Mouse (Mus musculus): ENCODE results near the gene Bach1. TPM values are rescaled to one million over a fixed set of nuclear protein-coding genes. Genes with fewer than 3 reads are reported as not detected.

Bach1 gene
- polyA plus RNA-seq, 1 experiment from 2014 or later, result 25.4 TPM

- H3K4me1 ChIP-seq (replicated peaks), result no peaks in the 10 kb centered on the region
- H3K27me3 ChIP-seq, result no peaks in the 10 kb centered on the region
- WGBS, result 69% methylated on average over 9 of the region's 9 CpGs
- H3K4me2 ChIP-seq (replicated peaks), result no peak overlapping the region
- no peaks in the 10 kb centered on the region for H3K9me3 ChIP-seq
- ATAC-seq, result no peak
- no peak overlapping the region for H3K27ac ChIP-seq
- H3K36me3 ChIP-seq, result no peaks in the 10 kb centered on the region
- no peak overlapping the region for H3K9ac ChIP-seq (replicated peaks)
- no peak overlapping the region for H3K4me3 ChIP-seq (replicated peaks)
Observed at GRCm38 (mm10) chr16:87665246-87665645, 33.5 kb upstream of the Bach1 start.

GRCm38 (mm10) chr16:87665752-87666619 is 32.8 kb upstream of the Bach1 start:
- ATAC-seq, result no peak
- H3K4me2 ChIP-seq (replicated peaks), result no peak overlapping the region
- no peak overlapping the region for H3K4me3 ChIP-seq (replicated peaks)
- 89% methylated on average over 19 of the region's 19 CpGs for WGBS
- no peaks in the 10 kb centered on the region for H3K9me3 ChIP-seq
- no peaks in the 10 kb centered on the region for H3K36me3 ChIP-seq
- no peaks in the 10 kb centered on the region for H3K27me3 ChIP-seq
- H3K9ac ChIP-seq (replicated peaks), result no peak overlapping the region
- H3K27ac ChIP-seq, result no peak overlapping the region
- no peaks in the 10 kb centered on the region for H3K4me1 ChIP-seq (replicated peaks)

- H3K4me1 ChIP-seq (replicated peaks), result no peaks in the 10 kb centered on the region
- no peak overlapping the region for H3K4me3 ChIP-seq (replicated peaks)
- H3K9me3 ChIP-seq, result no peaks in the 10 kb centered on the region
- H3K9ac ChIP-seq (replicated peaks), result no peak overlapping the region
- no peaks in the 10 kb centered on the region for H3K36me3 ChIP-seq
- whole genome bisulfite sequencing, result 91% methylated on average over 4 of the region's 4 CpGs
- no peak overlapping the region for H3K27ac ChIP-seq
- no peak overlapping the region for H3K4me2 ChIP-seq (replicated peaks)
- ATAC-seq, result no peak
- H3K27me3 ChIP-seq, result no peaks in the 10 kb centered on the region
Observed at GRCm38 (mm10) chr16:87666620-87667004, 32.1 kb upstream of the Bach1 start.

- H3K27me3 ChIP-seq, result no peaks in the 10 kb centered on the region
- no peak overlapping the region for H3K4me2 ChIP-seq (replicated peaks)
- no peaks in the 10 kb centered on the region for H3K9me3 ChIP-seq
- H3K27ac ChIP-seq, result no peak overlapping the region
- H3K36me3 ChIP-seq, result no peaks in the 10 kb centered on the region
- ATAC-seq, result no peak
- no peaks in the 10 kb centered on the region for H3K4me1 ChIP-seq (replicated peaks)
- H3K9ac ChIP-seq (replicated peaks), result no peak overlapping the region
- H3K4me3 ChIP-seq (replicated peaks), result no peak overlapping the region
- 94% methylated on average over 6 of the region's 6 CpGs for WGBS
Observed at GRCm38 (mm10) chr16:87668002-87668401, 30.7 kb upstream of the Bach1 start.

GRCm38 (mm10) chr16:87670091-87670820 is 28.5 kb upstream of the Bach1 start:
- Histone ChIP-seq H3K27ac (no peak overlapping the region), H3K36me3 (no peaks in the 10 kb centered on the region), H3K4me2 (replicated peaks) (no peak overlapping the region), H3K4me3 (replicated peaks) (no peak overlapping the region), H3K9ac (replicated peaks) (no peak overlapping the region), H3K27me3 (no peaks in the 10 kb centered on the region), H3K9me3 (no peaks in the 10 kb centered on the region), H3K4me1 (replicated peaks) (no peaks in the 10 kb centered on the region)
- ATAC-seq, result no peak
- 79% methylated on average over 8 of the region's 8 CpGs for WGBS

GRCm38 (mm10) chr16:87670821-87671165 is 28.0 kb upstream of the Bach1 start:
- no peaks in the 10 kb centered on the region for H3K4me1 ChIP-seq (replicated peaks)
- no peaks in the 10 kb centered on the region for H3K27me3 ChIP-seq
- no peaks in the 10 kb centered on the region for H3K36me3 ChIP-seq
- ATAC-seq, result no peak
- no peak overlapping the region for H3K9ac ChIP-seq (replicated peaks)
- no peak overlapping the region for H3K27ac ChIP-seq
- WGBS, result 89% methylated on average over 9 of the region's 9 CpGs
- no peak overlapping the region for H3K4me2 ChIP-seq (replicated peaks)
- H3K4me3 ChIP-seq (replicated peaks), result no peak overlapping the region
- no peaks in the 10 kb centered on the region for H3K9me3 ChIP-seq

- H3K27ac ChIP-seq, result no peak overlapping the region
- H3K27me3 ChIP-seq, result no peaks in the 10 kb centered on the region
- WGBS, result 81% methylated on average over 12 of the region's 12 CpGs
- H3K4me2 ChIP-seq (replicated peaks), result no peak overlapping the region
- no peak overlapping the region for H3K9ac ChIP-seq (replicated peaks)
- no peak overlapping the region for H3K4me3 ChIP-seq (replicated peaks)
- H3K9me3 ChIP-seq, result no peaks in the 10 kb centered on the region
- no peak for ATAC-seq
- H3K4me1 ChIP-seq (replicated peaks), result no peaks in the 10 kb centered on the region
- no peaks in the 10 kb centered on the region for H3K36me3 ChIP-seq
Observed at GRCm38 (mm10) chr16:87671336-87671735, 27.4 kb upstream of the Bach1 start.

GRCm38 (mm10) chr16:87673155-87673554 is 25.6 kb upstream of the Bach1 start:
- Histone ChIP-seq H3K4me2 (replicated peaks) (no peak overlapping the region), H3K9me3 (no peaks in the 10 kb centered on the region), H3K27me3 (no peaks in the 10 kb centered on the region), H3K4me3 (replicated peaks) (no peak overlapping the region), H3K4me1 (replicated peaks) (no peaks in the 10 kb centered on the region), H3K27ac (no peak overlapping the region), H3K9ac (replicated peaks) (no peak overlapping the region), H3K36me3 (no peaks in the 10 kb centered on the region)
- no peak for ATAC-seq
- 90% methylated on average over 7 of the region's 7 CpGs for WGBS

GRCm38 (mm10) chr16:87676182-87676581 is 22.6 kb upstream of the Bach1 start:
- H3K9ac ChIP-seq (replicated peaks), result no peak overlapping the region
- no peak for ATAC-seq
- H3K4me1 ChIP-seq (replicated peaks), result no peaks in the 10 kb centered on the region
- H3K36me3 ChIP-seq, result no peaks in the 10 kb centered on the region
- no peak overlapping the region for H3K4me3 ChIP-seq (replicated peaks)
- no peaks in the 10 kb centered on the region for H3K9me3 ChIP-seq
- 80% methylated on average over 10 of the region's 10 CpGs for WGBS
- H3K4me2 ChIP-seq (replicated peaks), result no peak overlapping the region
- no peak overlapping the region for H3K27ac ChIP-seq
- H3K27me3 ChIP-seq, result no peaks in the 10 kb centered on the region

GRCm38 (mm10) chr16:87678667-87679066 is 20.1 kb upstream of the Bach1 start:
- H3K9ac ChIP-seq (replicated peaks), result no peak overlapping the region
- ATAC-seq, result no peak
- WGBS, result 77% methylated on average over 11 of the region's 11 CpGs
- no peak overlapping the region for H3K4me3 ChIP-seq (replicated peaks)
- H3K36me3 ChIP-seq, result no peaks in the 10 kb centered on the region
- H3K9me3 ChIP-seq, result no peaks in the 10 kb centered on the region
- H3K27me3 ChIP-seq, result no peaks in the 10 kb centered on the region
- no peak overlapping the region for H3K27ac ChIP-seq
- no peaks in the 10 kb centered on the region for H3K4me1 ChIP-seq (replicated peaks)
- H3K4me2 ChIP-seq (replicated peaks), result no peak overlapping the region

GRCm38 (mm10) chr16:87680912-87681634 is 17.7 kb upstream of the Bach1 start:
- Histone ChIP-seq H3K27ac (no peak overlapping the region), H3K9ac (replicated peaks) (no peak overlapping the region), H3K9me3 (no peaks in the 10 kb centered on the region), H3K4me2 (replicated peaks) (no peak overlapping the region), H3K4me1 (replicated peaks) (no peaks in the 10 kb centered on the region), H3K4me3 (replicated peaks) (no peak overlapping the region), H3K36me3 (no peaks in the 10 kb centered on the region), H3K27me3 (no peaks in the 10 kb centered on the region)
- WGBS, result 94% methylated on average over 9 of the region's 9 CpGs
- ATAC-seq, result no peak

GRCm38 (mm10) chr16:87681848-87682247 is 16.9 kb upstream of the Bach1 start:
- Histone ChIP-seq H3K4me3 (replicated peaks) (no peak overlapping the region), H3K36me3 (no peaks in the 10 kb centered on the region), H3K9me3 (no peaks in the 10 kb centered on the region), H3K9ac (replicated peaks) (no peak overlapping the region), H3K27me3 (no peaks in the 10 kb centered on the region), H3K4me1 (replicated peaks) (no peaks in the 10 kb centered on the region), H3K27ac (no peak overlapping the region), H3K4me2 (replicated peaks) (no peak overlapping the region)
- 67% methylated on average over 3 of the region's 3 CpGs for WGBS
- ATAC-seq, result no peak

All from midbrain, embryonic 13.5 days (tissue).